Mouse (Mus musculus) layer of hippocampus, adult 8-10 months (tissue): ENCODE data around the gene Aig1. TPM values are rescaled to one million over a fixed set of nuclear protein-coding genes. Genes with fewer than 3 reads are reported as not detected.
A peak's percentile ranks its signal among the peaks of the same experiment; 100 is the strongest.

ENCODE experiments used
- DNase-seq, 2 experiments: peaks; one replicate each; pipeline ENCODE4 v3.0.0; 2022; ENCODE audit warnings: low spot score in 2 of 2
- total RNA-seq, 4 experiments: library from RNA; stranded (reverse); gene quantifications; 2 replicates each; pipeline ENCODE4 v1.2.4; 2022

Aig1 gene
- total RNA-seq, 4 experiments from 2014 or later = 63.9 to 68.9 (median 67.7) TPM

DNA sequence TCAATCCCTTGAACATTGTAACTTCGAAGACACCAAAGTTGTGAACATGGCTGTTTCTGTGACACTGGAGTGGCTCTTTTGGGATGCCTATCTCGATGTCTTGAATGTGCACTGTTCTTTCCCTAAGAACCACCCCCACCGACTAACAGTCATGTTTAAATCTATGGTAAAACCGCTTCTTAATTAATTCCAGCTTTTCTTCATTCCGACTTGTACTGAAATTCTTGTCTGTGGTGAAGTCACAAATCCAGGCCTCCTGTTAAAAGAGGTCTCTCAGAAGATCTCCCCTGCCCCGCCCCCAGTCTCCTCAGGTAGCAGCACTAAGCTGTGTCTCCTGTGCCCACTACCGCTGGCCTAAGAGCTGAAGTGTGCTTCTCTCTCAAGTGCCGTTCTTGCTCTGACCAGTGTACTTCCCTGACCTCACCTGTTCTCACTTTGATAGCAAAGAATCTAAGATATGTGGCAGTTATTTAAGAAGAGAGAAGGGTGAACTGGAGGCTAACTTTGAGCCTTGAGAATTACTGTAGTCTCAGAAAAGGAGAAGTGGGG lies 157.4 kb downstream of the Aig1 start:
- DNase-seq = no peak

DNA sequence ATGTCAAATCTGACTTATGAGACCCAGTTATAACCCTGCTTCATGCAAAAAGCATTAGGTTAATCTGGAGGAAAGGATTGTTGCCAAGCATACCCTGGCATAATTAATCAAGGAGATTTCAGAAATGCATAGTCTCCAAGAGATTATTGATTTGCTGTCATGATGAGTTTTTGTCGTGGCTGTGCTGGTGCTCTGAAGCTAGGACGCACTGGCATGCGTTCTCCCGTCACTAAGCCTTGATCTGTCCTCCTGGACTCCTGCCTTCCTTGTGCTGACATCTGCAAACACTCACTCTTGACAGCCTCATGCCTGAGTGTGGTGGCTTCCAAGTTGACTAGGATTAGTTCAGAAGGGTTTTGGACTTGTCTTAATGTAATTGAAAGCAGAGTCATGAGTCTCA lies 163.0 kb downstream of the Aig1 start:
- no peak for DNase-seq

DNA sequence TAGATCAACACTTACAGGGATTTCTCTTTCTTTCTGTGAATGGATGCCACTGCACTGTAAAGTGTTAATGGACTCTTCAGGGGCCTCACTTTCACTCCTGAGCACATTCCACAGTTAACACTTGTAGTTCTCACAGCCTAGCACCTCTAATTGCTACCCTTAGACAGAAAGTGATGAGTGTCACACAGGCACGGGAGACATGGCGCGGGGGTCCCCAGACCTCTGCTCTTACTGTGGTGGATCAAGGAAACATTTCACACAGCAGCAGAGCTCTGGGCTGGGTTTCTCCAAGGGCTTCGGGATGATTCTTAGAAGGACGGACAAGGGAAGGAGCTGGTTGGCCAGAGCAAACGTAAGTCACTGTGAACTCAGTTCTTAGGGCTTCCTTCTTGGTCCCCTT lies 166.1 kb downstream of the Aig1 start:
- DNase-seq = no peak

DNA sequence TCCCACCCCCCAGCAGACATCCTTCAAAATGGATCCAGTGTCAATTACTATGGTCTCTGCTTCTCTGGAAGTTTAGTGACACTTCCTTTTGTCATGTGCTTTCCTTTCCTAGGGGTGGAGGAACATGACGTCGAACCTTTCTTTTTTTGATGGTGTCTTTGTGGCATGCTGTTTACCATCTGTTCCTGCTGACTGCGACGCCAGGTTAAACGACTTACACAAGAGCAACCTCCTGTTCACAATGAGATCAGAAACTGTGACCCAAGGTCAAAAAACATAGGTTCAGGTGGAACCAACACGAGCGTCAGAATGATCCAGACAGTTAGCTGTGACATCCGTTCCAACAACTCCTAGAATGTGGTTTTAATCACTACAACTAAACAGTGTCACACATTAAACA lies 166.7 kb downstream of the Aig1 start:
- DNase-seq = no peak

DNA sequence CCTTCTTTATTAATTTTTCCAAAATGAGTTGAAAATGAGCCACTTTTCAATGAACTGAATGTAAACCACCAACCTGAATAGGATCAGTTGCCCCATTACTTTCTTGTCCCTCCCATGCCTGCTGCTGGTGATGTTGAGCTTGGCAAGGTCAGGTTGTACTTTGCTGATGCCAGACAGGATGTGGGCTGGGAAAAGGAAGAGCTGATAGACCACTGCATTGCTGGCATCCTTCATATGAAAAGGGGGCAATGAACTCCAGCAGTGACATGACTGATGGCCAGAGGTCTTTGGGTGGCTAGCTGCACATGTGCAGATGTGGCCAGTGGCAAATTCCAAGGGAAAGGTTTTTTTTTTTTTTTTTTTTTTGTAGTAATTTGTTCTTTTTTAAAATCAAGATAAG lies 172.5 kb downstream of the Aig1 start:
- no peak for DNase-seq

DNA sequence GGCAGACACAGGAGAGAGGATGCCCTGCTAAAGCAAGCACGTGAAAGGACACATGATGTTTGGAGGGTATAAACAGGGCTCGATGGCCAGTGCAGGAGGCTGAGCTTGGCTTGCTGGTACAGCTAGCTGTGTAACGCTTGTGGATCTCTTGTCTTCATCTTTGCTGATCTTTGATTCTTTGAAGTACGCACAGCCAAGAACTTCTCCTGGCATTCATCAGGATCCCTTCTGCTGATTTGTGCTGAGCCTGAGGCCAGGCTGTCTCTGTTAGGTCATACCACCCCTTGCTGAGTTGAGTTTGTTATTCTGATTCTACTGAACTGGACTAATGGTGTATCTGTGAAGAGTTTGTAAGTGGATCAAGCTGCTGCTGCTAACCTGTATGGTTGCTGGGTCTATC lies 175.5 kb downstream of the Aig1 start:
- no peak for DNase-seq

DNA sequence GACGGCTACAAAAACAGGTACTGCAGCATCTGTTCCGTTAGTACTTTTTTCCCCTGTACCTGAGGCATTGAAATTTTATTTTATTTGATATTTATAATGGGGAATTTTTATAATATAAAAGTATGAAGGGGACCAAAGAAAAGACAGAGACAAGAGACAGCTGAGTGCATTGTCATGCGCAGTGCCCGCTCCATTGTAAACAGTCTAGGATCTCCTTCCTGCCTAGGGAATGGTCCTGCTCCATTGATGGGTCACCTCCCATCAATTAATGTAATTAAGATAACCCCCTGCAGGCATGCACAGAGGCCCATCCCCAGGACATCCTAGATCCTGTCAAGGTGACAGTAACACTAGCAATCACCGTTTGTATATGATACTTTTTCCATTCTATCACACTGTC lies 178.0 kb downstream of the Aig1 start:
- DNase-seq = no peak

DNA sequence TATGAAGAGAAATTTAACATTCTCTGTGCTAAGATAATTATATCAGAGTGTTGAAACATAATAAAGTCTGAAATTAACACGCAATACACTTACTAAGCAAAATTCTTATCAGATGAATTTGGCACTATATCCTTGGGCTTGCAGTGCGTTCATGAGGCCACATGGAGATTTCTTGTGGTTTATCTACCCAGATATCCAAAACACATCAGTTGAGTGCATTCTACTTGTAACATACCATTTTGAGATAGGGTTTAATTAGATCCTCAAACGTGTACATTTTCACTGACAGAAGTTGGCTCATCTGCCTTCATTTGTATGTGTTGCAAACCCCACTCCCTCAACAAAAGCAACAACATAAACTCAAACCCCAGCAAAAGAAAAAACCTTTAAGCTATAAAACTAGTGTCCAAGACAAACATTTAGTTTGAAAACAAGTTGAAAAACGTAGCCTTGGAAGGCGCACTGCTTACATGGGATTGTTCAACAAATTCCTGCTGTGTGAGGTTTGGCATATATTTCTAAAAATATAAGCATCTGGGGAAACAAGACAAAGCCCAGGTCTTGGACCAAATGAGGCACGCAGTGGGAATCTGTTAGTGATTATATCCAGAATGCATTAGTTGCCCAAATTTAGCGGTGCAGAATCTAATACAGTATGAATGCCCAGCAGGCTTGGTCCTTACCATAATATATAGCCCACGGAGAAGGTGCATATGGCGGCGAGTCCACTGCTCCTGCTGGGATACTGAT lies 178.8 kb downstream of the Aig1 start:
- DNase-seq = no peak

DNA sequence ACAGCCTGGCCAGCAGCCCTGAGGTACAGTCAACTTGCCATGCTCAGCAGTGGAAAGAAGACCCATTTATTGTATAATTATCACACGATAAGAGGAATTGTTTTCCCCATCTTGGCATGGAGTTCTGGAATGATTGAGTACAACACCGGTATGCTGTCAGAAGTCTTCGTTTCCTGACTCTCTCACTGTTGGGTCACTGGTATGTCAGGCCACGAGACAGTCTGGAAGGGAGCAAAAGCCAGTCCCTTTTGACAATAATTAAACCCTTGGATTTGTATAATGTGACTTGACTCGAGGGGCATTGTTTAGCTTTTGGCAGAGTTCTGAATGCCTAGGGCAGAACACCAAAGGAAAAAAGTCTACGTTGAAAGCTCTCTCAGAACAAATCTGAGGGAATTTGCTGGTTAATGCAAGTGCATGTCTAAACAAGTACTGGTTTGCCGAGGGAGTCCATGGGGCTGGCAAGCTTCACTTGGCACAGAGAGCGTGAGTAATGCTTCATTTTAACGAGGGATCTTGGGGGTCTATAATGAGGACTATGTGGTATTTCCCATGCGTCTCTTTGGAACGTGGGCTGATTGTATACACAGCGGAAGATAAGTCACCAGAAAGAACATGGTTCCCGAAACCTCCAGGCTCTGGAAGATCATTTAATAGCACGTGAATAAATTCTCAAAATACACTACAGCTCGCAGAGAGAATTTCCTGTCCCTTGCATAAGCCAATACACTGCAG lies 180.2 kb downstream of the Aig1 start:
- DNase-seq = no peak

DNA sequence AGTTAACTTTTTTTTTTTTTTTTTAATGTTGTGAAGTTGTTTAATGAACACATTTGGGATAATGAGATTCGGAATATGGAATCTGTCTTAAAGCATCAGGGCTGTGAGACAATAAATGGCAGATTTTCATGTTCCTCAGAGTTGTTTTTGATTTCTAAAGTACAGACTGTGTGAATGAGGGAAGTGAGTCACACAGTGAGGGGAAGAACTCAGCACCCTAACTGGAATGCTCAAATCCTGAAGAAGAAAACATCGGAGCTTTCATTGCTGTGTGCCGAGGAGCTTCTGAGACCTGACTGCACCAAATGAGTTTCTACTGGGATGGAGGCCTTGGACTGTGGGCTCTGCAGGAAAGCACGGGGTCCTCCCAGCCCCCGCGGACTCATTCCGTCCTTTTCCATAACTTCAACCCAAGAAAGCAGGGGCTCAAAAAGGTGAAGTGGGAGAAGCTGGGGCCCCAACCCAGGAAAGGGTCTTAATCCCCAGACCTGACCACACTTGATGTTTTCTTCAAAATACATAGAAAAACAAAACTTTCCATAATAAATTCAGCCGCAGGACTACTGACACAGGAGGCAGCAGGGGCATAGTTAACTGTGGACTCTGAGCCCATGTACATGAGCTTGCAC lies 181.5 kb downstream of the Aig1 start:
- no peak for DNase-seq

DNA sequence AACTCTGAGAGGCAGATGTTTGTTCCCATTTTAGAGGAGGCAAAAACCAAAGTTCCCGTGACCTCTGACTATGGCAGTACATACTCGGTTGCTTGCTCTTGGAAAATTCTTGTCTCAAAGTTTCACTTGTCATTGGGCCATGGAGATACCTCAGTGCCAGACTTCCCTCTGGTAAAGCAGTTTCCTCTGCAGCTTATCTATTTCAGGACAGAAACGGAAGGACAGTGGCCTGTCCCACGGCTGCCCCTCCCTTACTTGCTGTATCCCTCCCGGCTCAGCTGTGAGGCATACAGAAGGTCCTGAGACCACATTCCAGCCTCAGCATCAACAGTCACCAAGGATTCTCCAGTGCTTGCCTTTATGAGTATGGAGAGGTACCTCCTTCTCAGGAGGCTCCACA lies 182.7 kb downstream of the Aig1 start:
- no peak for DNase-seq

DNA sequence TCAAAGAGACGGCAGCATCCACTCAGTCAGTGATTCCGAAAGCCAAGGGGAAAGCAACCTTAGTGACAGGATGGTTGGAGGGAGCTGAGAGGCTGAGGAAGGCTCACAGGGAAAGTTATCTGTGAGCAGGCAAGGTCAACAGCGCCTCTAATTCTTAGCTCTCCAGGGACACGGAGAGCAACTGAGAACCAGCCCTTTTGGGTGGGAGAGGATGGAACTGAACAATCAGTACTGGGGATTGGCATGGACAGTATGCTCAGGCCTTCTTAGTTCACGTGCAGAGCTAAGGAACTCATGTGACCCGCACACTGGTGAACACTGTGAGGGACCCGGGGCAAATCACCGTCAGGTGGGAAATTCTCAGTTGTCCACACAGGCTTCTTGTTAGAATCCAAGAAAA lies 183.4 kb downstream of the Aig1 start:
- no peak for DNase-seq

DNA sequence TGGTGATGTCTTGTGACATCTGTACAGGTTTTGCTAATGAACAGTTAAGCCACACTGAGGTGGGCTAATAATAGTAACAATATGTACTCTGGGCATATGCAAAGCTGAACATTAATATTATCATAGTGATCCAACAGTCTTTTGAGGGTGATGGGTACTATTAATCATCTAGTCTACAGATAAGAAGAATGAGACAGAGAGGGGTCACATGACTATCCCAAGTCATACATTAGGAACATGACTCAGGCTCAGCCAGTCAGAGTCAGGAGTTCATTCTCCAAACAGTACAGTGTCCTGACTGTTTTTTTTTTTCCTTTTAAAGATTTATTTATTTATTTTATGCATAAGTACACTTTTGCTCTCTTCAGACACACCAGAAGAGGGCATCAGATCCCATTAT lies 184.3 kb downstream of the Aig1 start:
- DNase-seq = no peak

DNA sequence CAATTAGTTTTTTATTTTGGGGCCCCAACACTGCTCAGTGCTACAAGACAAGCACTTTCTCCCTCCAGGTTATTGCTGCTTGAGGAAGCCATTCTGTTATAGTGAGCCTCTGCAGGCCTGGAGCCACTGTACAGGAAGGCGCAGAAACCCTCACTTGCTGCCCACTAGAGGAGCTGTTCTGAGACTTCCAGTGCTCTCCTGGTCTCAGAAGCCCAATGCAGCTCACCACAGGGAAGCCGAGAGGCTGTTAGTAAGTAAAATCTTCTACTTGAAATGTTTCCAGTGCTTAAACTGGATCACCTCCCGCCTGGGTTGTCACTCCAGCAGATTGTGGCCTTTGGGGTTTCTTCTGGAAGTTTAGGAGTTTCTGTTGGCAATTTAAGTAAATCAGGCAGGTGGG lies 186.2 kb downstream of the Aig1 start:
- peak in 1 of 2 experiments; percentile 16 for DNase-seq

DNA sequence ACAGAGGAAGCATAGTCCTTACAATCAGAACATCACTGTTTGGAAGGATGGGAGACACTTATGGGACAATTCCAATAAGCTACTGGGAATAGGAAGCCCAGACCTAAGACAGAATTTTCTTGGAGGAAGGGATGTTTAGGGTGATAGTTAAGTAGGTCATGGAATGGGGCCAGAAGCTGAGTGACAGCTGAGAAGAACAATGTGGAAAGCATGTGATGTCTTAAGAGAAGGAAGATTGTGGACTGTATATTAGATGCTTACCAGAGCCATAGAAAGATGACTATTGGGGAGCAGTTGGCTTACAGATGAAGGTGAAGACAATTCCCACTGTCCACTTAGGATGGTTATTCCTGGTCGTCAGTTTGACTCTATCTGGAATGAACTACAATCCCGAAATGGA lies 191.3 kb downstream of the Aig1 start:
- DNase-seq = no peak

DNA sequence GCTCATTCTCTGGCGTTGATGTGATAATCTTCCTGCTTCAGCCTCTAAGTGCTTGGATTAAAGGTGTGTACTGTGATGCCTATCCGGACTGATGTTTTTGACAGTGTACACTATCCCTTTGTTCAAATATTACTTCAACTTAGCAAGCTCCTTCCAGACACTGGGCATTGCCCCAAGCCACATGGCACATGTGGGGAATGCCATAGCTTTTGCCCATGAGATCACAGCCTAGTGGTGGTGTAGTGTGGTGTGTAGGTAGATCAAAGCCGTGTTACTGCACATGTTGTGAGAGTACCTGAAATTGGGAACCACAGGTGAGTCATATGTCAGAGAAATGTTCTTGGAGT lies 193.8 kb downstream of the Aig1 start:
- no peak for DNase-seq

DNA sequence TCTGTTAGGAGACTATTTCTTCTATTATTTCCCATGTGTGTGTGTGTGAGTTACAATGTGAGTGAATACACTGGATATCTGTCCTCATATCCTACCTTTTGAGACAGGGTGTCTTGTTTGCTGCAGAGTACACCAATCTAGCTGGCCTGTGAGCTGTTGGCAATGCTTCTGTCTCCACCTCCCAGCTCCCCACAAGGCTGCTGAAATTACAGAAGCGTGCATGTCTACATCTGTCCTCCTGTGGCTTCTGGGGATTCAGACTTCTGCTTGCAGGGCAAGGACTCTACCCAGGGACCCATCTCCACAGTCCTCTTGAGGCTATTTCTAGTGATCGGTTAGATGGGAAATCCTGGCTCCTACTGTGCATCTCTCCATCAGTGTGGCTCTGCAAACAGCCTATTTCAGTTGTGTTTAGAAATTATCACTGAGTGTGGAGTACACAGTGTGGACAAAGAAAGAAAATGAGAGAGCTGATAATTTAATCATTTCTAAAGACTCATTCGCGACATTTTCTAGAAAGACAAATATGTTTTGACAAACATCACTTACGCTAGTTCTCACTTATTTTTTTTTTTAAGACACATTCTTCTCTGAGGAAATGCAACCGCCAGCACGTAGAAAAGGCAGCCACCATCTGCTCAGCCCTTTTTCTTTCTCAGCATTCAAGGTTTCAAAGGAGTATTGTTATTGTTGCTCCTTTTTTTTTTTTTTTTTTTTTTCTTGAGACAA lies 194.3 kb downstream of the Aig1 start:
- no peak for DNase-seq

DNA sequence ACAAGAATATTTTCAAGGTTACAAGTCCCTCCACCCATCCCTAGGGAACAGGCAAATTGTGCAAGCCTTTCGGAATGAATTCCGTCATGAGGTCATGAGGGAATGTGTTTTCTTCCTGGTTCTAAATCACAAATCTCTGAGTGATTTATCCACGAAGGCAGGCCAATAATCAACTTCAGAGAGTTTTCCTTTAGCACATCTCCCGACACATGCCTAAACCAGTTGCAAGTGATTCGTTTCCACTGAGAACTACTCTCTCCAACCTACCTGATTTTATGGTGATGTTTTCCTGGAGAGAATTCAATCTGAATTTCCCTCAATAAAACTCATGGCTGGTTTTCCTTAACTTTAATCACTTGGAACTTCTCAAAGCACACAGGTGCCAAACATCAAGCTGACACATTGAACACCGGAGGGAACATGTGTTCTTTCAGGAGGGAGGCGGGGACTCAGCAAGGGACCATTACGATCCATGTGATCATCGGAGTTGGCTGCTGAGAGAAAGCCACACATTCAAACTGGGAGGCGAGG lies 201.5 kb downstream of the Aig1 start:
- DNase-seq = no peak

DNA sequence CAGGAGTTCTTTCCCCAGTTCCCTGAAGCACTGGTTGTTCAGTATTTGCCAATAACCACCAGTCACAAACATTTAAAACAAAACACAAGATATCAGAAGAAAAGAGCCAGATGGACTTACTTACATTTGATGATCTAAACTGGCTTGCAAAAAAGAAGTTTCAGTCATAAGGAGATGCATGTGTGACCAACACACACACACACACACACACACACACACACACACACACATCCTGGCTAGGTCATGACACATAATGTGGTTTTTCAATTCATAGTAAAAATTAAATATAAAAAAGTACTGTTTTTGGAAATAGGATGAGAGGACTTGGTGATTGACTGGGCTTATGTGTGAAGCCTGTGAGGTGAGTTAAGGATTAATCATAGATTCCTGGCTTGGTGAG lies 205.3 kb downstream of the Aig1 start:
- no peak for DNase-seq

DNA sequence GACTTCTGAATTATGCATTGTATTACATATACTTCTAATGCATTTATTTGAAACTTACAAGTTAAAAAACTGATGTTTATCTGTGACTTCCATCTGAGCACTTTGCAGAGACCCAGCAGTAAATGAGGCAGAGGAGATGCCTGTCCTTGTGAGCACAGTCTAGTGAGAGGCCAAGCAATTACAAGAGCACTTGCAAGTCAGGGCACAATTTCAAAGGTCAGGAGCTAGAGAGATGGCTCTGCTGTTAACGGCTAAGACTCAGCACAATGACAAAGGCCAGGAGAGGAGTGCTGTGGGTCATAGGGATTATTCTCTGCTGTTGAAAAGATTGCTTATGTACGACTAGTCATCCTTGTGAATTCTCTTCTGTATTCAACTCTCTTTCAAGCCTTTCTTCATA lies 209.0 kb downstream of the Aig1 start:
- DNase-seq = no peak

DNA sequence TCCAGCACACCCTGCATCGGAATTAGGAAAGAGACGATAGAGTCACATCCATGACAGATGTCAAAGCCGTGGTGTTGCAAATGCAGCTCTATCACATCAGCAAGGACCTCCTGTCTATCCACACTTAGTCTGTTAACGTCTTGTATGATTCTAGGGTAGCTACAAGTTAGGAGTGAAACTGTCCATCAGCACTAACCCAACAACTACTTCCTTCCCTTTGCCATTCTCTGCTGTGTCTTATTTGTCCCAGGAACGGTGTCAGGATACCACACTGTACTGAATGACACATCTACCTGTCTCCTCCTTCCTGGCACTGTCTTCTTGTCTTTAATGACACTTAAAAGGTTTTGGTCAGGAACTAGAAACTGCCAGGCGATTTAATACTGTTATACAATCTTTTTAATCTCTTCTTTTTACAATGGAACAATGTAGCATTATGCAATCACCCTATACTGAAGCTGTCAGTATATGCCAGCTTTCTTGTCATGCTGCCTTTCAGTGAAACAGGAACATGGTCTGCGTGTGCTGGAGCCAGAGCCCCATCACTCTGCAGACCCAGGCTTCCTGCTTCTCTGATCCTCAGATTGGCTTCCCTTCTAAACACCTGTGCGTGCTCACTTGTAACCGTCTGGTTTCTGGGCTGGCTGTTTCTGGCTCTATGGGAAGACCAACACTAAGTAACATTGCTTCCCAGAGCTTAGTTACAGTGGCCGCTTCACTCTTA lies 214.9 kb downstream of the Aig1 start:
- DNase-seq = no peak
